Mouse (Mus musculus) MEL (cell line): ENCODE data around the gene Adap1. TPM values are rescaled to one million over a fixed set of nuclear protein-coding genes. Genes with fewer than 3 reads are reported as not detected.

Experiments
- DNase-seq: peaks from one replicate; pipeline ENCODE4 v3.0.0; 2011; ENCODE audit warnings: low read depth, low spot score
- H3K27ac ChIP-seq: 2 replicates; pipeline ENCODE4 v1.5.1; 2012; ENCODE audit warnings: low read depth, mild to moderate bottlenecking, control low read depth, low read length, moderate library complexity; ENCODE audit not compliant: control insufficient read depth
- H3K27me3 ChIP-seq, 2 experiments: fragments of 150-350 bp in 1 of 2; sonication (generic) in 1 of 2; 2 replicates each; pipeline ENCODE4 v1.6.1; 2012; ENCODE audit warnings: low read length in 2 of 2, mild to moderate bottlenecking in 2 of 2, improper control_type of control experiment in 1 of 2, moderate library complexity in 1 of 2; ENCODE audit not compliant: insufficient read depth in 2 of 2, control insufficient read depth in 1 of 2
- H3K36me3 ChIP-seq, 2 experiments: 2 replicates each; pipeline ENCODE4 v1.6.1; 2012 to 2014; ENCODE audit warnings: low read length in 2 of 2, improper control_type of control experiment in 1 of 2, inconsistent platforms in 1 of 2, mild to moderate bottlenecking in 1 of 2; ENCODE audit not compliant: insufficient read depth in 2 of 2, control insufficient read depth in 1 of 2
- H3K4me1 ChIP-seq, 2 experiments: fragments of 150-350 bp in 1 of 2; sonication (generic) in 1 of 2; 2 replicates each; pipeline ENCODE4 v1.6.1; 2012; ENCODE audit warnings: low read length in 2 of 2, improper control_type of control experiment in 1 of 2, mild to moderate bottlenecking in 1 of 2; ENCODE audit not compliant: insufficient read depth in 2 of 2, control insufficient read depth in 1 of 2
- H3K4me3 ChIP-seq, 2 experiments: fragments of 150-350 bp in 1 of 2; sonication (generic) in 1 of 2; 2 replicates each; pipeline ENCODE4 v1.5.1; 2012; ENCODE audit warnings: low read depth in 2 of 2, low read length in 2 of 2, mild to moderate bottlenecking in 2 of 2, moderate library complexity in 2 of 2, control low read depth in 1 of 2, improper control_type of control experiment in 1 of 2; ENCODE audit not compliant: control insufficient read depth in 1 of 2, insufficient read depth in 1 of 2
- H3K79me2 ChIP-seq: 2 replicates; pipeline ENCODE4 v1.6.1; 2012; ENCODE audit warnings: mild to moderate bottlenecking, low read length, moderate library complexity; ENCODE audit not compliant: control insufficient read depth, poor library complexity, insufficient read depth
- H3K9ac ChIP-seq: 2 replicates; pipeline ENCODE4 v1.6.1; 2012; ENCODE audit warnings: low read depth, mild to moderate bottlenecking, control low read depth, low read length, moderate library complexity; ENCODE audit not compliant: control insufficient read depth, poor library complexity, severe bottlenecking
- H3K9me3 ChIP-seq: fragments of 150-350 bp; sonication (generic); replicated peaks from 2 replicates; pipeline ENCODE4 v1.6.1; 2012; ENCODE audit warnings: mild to moderate bottlenecking, low read length, improper control_type of control experiment, moderate library complexity; ENCODE audit not compliant: insufficient read depth
- BHLHE40 ChIP-seq: IDR thresholded peaks from 2 replicates; pipeline ENCODE4 v1.6.1; 2012; ENCODE audit warnings: low read depth, mild to moderate bottlenecking, inconsistent platforms, low read length, improper control_type of control experiment, borderline replicate concordance
- E2F4 ChIP-seq: IDR thresholded peaks from 2 replicates; pipeline ENCODE4 v1.6.1; 2011; ENCODE audit warnings: low read depth, low read length, improper control_type of control experiment, borderline replicate concordance
- EP300 ChIP-seq, 2 experiments: IDR thresholded peaks; 2 replicates each; pipeline ENCODE4 v1.6.1; 2011; ENCODE audit warnings: improper control_type of control experiment in 2 of 2, low read length in 2 of 2, low read depth in 1 of 2, mild to moderate bottlenecking in 1 of 2
- ETS1 ChIP-seq: IDR thresholded peaks from 2 replicates; pipeline ENCODE4 v1.6.1; 2012; ENCODE audit warnings: low read depth, mild to moderate bottlenecking, inconsistent platforms, low read length, improper control_type of control experiment, moderate library complexity
- GABPA ChIP-seq: IDR thresholded peaks from 2 replicates; pipeline ENCODE4 v1.6.1; 2012; ENCODE audit warnings: low read depth, mild to moderate bottlenecking, inconsistent platforms, low read length, improper control_type of control experiment, moderate library complexity
- GATA1 ChIP-seq: IDR thresholded peaks from 2 replicates; pipeline ENCODE4 v1.6.1; 2011; ENCODE audit warnings: low read depth, low read length, improper control_type of control experiment
- MEF2A ChIP-seq: IDR thresholded peaks from 2 replicates; pipeline ENCODE4 v1.6.1; 2014; ENCODE audit warnings: low read depth, mild to moderate bottlenecking, inconsistent platforms, low read length, improper control_type of control experiment; ENCODE audit not compliant: poor library complexity, insufficient replicate concordance, severe bottlenecking; ENCODE audit errors: extremely low read depth
- MXI1 ChIP-seq: IDR thresholded peaks from 2 replicates; pipeline ENCODE4 v1.6.1; 2011; ENCODE audit warnings: mild to moderate bottlenecking, low read depth, low read length, improper control_type of control experiment
- NELFE ChIP-seq: IDR thresholded peaks from 2 replicates; pipeline ENCODE4 v1.6.1; 2011; ENCODE audit warnings: low read depth, low read length, improper control_type of control experiment
- POLR2AphosphoS5 ChIP-seq: IDR thresholded peaks from 2 replicates; pipeline ENCODE4 v1.6.1; 2012; ENCODE audit warnings: low read depth, borderline replicate concordance, mild to moderate bottlenecking, inconsistent platforms, low read length, moderate library complexity, mixed read lengths
- SMC3 ChIP-seq: IDR thresholded peaks from 2 replicates; pipeline ENCODE4 v1.6.1; 2011; ENCODE audit warnings: low read depth, low read length, improper control_type of control experiment
- TAL1 ChIP-seq: IDR thresholded peaks from 2 replicates; pipeline ENCODE4 v1.6.1; 2012; ENCODE audit warnings: mild to moderate bottlenecking, inconsistent platforms, low read length, moderate library complexity, mixed read lengths
- TCF12 ChIP-seq: IDR thresholded peaks from 2 replicates; pipeline ENCODE4 v1.6.1; 2014; ENCODE audit warnings: low read depth, mild to moderate bottlenecking, inconsistent platforms, low read length, improper control_type of control experiment, moderate library complexity
- UBTF ChIP-seq: IDR thresholded peaks from 2 replicates; pipeline ENCODE4 v1.6.1; 2012; ENCODE audit warnings: low read depth, mild to moderate bottlenecking, inconsistent platforms, low read length, improper control_type of control experiment, moderate library complexity, borderline replicate concordance; ENCODE audit not compliant: insufficient read depth
- ZC3H11A ChIP-seq: IDR thresholded peaks from 2 replicates; pipeline ENCODE4 v1.6.1; 2012; ENCODE audit warnings: low read depth, mild to moderate bottlenecking, inconsistent platforms, low read length, improper control_type of control experiment
- ZKSCAN1 ChIP-seq: IDR thresholded peaks from 2 replicates; pipeline ENCODE4 v1.6.1; 2012; ENCODE audit warnings: low read depth, mild to moderate bottlenecking, inconsistent platforms, low read length, improper control_type of control experiment, moderate library complexity
- ZNF384 ChIP-seq: IDR thresholded peaks from 2 replicates; pipeline ENCODE4 v1.6.1; 2012; ENCODE audit warnings: low read depth, mild to moderate bottlenecking, inconsistent platforms, low read length, improper control_type of control experiment
- polyA plus RNA-seq, 2 experiments: library from polyadenylated mRNA; stranded (reverse) in 1 of 2; unstranded in 1 of 2; fragments of >175 nt in 1 of 2; fragments of >200 nt in 1 of 2; gene quantifications; 2 replicates each; pipeline versions ENCODE4 v1.2.1 to v1.2.4; 2012; ENCODE audit warnings: low replicate concordance in 2 of 2, low read depth in 1 of 2; ENCODE audit not compliant: insufficient read length in 2 of 2, insufficient read depth in 1 of 2, missing spikeins in 1 of 2
- total RNA-seq: library from RNA; depleted of rRNA; stranded (reverse); fragments of 300-350 nt; gene quantifications from 2 replicates; pipeline ENCODE4 v1.2.3, GENCODE M21; 2012

Gene Adap1
- total and polyA plus RNA-seq, 3 experiments, result 52.9 to 59.8 TPM; not detected in 1

DNA sequence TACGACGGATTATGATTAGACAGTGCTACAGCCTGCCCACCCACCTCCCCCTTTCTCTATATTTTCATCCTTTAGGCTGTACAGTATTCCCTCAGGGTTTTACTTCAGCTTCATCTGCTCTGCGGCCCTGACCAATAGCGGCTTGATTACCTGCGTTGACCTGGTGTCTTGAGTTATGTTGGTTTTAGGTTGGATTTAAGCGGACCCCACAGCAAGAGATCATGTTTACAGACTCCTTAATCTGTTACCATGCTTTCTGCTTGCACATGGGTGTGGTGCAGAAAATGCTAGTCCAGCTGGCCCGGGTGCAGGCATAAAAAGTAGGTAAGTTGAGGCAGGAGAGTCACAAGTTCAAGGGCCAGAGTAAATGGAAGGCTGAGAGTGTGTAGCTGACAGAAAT is 74.1 kb downstream of the Adap1 start (continued):
- TF ChIP-seq BHLHE40, result no peak

DNA sequence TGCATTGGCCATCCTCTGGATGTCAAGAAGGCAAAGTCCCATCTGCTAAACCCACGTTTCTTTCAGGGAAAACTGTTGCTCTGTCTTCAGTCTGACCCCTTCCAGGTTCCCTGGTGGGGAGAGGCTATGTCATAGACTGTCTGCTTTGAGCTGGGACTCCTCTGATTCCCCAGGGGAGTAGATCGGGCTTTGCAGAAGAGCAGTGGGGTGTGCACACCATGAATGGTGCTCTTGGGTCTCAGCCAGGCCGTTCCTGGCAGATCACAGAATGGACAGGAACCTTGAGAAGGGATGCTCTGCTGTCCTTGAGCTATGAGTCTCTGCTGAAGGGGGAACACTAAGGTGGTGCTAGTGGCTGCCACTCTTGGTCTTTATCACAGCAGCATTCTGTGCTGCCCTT is 76.6 kb downstream of the Adap1 start:
- Histone ChIP-seq H3K27ac (no peak overlapping the region), H3K36me3 (peaks cover 14 to 16% of the 10 kb centered on the region in 2 experiments), H3K9ac (no peak overlapping the region), H3K4me3 (no peak overlapping the region), H3K79me2 (peaks cover 12% of the 10 kb centered on the region), H3K4me1 (peaks cover 0 to 12% of the 10 kb centered on the region in 2 experiments; a peak in 1 of 4 replicates)
- no peak for DNase-seq
- no peak for TF ChIP-seq SMC3
- TF ChIP-seq ZKSCAN1, result no peak
- no peak for TF ChIP-seq MEF2A
- TF ChIP-seq ZNF384, result no peak
- no peak for TF ChIP-seq GABPA
- TF ChIP-seq TAL1, result no peak
- TF ChIP-seq, all 39 proteins: peak for 0
- no peaks in the 10 kb centered on the region for H3K27me3 ChIP-seq
- H3K9me3 ChIP-seq, result no peaks in the 10 kb centered on the region

DNA sequence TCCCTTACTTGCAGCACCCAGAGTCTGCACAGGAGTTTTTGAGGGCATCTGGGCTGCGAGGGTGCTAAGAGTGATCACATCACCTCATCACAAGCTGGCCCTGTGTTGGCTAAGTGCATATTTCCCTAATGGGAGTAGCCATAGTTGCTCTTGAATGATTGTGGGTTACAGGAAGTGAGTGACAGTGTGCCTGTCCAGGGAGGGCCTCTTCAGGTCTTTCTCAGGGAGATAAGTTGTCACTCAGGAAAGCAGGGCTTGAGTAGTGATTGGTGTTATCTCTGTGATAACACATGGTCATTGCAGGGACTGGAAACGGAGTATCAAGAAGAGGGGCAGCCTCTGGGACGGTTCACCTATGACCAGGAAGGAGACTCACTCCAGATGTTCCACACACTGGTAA is 77.7 kb downstream of the Adap1 start:
- Histone ChIP-seq H3K27me3 (no peaks in the 10 kb centered on the region), H3K9me3 (no peaks in the 10 kb centered on the region), H3K79me2 (peaks cover 1% of the 10 kb centered on the region; the same call in 1 of the 2 replicates), H3K9ac (no peak overlapping the region), H3K4me3 (no peak overlapping the region), H3K36me3 (peaks cover 16 to 20% of the 10 kb centered on the region in 2 experiments), H3K4me1 (peaks cover 0 to 9% of the 10 kb centered on the region in 2 experiments; a peak in 1 of 4 replicates), H3K27ac (no peak overlapping the region)
- DNase-seq, result peak; percentile 38
- TF ChIP-seq ZC3H11A (no peak), TAL1 (peak; percentile 37; the same call in 1 of the 2 replicates), GATA1 (peak; percentile 54), TCF12 (peak; percentile 27; the same call in 1 of the 2 replicates), SMC3 (no peak), ZKSCAN1 (no peak), POLR2AphosphoS5 (no peak), EP300 (IDR thresholded peaks at IDR 0.05; ENCODE audit: low read depth in 1 of 2, low read length in 2 of 2) (peak; percentile 45 to 52; a peak in 3 of 4 replicates)

DNA sequence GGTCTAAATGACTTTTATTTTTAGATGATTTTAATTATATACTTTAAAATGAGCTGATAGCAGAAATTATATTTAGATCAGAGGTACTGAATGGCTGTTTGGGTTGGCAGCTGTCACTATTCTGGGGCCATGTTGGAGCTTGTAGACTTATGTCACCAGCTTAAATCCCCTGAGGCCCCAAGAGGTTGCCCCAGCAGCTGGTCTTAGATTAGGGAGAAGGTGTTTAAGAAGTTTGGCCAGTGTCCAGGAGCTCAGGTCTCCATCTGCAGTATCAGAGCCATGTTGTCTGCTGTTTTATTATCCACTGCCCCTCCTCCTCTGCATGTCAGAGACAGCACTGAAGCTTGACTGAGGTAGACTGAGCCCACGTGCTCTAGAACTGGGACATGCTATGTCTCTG is 82.0 kb downstream of the Adap1 start:
- H3K9ac ChIP-seq, result no peak overlapping the region
- peaks cover 0 to 4% of the 10 kb centered on the region in 2 experiments; a peak in 1 of 4 replicates for H3K4me1 ChIP-seq
- no peaks in the 10 kb centered on the region for H3K27me3 ChIP-seq
- no peak overlapping the region for H3K4me3 ChIP-seq
- no peaks in the 10 kb centered on the region for H3K79me2 ChIP-seq
- TF ChIP-seq TAL1 (peak; percentile 41; the same call in 1 of the 2 replicates), ETS1 (peak; percentile 88), NELFE (no peak), UBTF (no peak), MXI1 (0 out of 2 replicates have a peak, but pooled peaks have one; percentile 20), TCF12 (no peak), E2F4 (no peak)
- no peaks in the 10 kb centered on the region for H3K9me3 ChIP-seq
- peak; percentile 63 for DNase-seq
- H3K36me3 ChIP-seq, result peaks cover 16 to 38% of the 10 kb centered on the region in 2 experiments
- H3K27ac ChIP-seq, result no peak overlapping the region
